Mouse (Mus musculus) cerebellum, adult 8-10 months (tissue): Measurements from ENCODE around the gene Chchd6.
A peak's percentile ranks its signal among the peaks of the same experiment; 100 is the strongest.

Experiments used
- DNase-seq: peaks from one replicate; pipeline ENCODE4 v3.0.0; 2022

Gene Chchd6

DNA sequence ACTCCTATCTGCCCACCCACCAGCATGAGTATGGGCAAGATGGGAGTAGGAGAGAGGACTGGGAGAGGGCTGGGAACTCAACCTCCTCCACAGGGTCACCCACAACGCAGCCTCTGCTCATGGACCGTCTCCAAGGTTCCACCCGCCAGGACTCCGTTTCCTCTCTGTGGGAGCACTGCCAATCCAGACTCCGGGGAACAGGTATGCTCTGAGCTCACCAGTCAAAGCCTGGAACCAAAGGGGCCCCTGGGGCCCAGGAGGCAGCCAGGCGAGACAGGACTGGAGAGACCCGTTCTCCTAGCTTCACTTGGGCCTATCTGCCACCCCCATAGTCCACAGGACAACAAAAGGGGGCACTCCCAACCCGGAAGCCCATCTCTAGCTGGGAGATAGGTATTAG is 242.4 kb downstream of the Chchd6 start:
- no peak for DNase-seq

DNA sequence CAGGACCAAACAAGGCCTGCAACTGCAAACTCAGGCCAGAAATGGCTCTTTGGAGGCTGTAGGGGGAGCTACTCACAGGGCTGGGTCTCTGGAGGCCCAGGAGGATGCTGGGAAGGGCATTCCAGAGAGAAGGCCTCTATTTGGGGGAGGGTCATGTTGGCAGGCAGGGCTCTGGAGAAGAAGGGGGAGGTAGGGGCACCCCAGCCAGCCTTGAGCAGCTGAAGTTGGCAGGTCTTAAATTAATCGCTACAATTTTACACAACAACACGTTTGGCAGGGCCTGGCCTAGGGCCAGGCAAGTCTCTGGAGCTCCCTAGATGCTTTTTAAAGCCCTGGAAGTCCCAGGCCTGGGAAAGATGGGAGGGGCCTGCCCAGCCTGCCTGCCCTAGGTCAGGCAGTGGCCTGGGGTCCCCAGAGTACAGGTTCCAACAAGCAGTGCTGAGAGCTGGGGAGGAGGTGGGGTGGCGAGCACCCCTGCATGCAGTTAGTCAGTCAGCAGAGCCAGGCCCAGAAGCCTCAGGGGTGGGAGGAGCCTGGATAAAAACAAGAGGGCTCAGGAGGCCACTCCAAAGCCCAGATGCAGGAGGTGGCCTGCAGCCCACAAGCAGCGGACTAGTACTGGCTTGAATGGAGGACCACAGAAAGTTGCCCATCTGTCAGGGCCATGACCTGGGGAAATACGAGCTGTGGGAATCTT is 243.9 kb downstream of the Chchd6 start:
- no peak for DNase-seq

DNA sequence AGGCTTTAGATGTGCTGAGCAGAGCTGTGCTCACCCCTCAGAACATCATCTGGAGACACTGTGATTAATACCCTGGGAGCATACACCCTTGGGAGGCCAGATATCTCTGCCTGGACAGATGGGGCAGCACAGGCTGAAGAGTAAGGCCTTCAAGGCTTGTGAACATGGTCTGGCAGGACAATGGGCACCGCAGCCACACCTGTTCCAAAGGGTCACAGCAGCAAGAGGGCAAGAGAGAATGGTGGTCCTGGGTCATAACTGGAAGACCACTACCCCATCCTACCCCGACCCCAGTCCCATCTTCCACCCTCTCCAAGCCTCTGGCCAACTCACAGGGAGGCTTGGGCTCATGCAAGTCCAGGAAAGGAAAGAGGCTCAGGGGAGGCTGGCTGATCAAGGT is 244.9 kb downstream of the Chchd6 start:
- DNase-seq = no peak

DNA sequence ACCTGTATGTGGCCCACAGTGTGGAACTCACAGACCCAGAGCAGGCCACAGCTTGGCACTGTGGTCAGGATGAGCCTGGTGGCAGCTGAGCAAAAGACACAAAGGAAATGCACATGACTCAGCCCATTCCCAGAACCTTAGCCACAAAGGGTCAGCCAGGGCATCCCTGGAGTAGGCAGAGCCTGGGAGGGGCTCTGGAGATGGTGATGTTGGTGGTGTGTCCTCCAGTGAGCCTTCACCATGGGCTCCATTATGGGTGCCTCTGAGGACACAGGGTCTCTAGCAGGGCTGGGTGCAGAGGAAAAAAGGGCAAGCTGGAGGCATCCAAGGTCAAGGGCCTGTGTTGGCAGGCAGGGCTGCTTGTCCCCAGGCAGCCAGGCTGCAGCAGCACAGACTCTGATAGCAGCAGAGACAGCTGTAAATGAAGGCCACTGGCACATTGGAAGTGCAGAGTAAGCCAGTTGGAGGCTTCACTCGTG is 245.4 kb downstream of the Chchd6 start:
- DNase-seq = no peak

DNA sequence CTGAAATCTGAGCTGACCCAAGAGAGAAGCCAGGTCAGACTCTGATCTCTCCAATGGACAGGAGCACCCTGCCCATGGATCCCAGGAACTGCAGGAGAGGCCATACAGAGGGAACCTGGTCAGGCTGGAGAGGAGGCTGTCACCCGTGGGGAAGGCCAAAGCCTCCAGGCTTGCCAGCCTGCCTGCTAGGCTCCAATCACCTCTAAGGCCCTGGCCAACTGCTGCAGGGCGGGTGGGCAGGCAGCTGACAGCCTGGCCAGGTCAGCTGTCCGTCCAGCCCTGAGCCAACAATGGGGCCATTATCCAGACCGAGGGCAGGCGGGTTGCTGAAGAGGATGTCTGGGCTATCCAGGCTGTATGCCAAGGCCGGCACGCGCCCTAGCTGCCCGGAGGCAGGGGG is 247.1 kb downstream of the Chchd6 start:
- DNase-seq = peak; percentile 68

DNA sequence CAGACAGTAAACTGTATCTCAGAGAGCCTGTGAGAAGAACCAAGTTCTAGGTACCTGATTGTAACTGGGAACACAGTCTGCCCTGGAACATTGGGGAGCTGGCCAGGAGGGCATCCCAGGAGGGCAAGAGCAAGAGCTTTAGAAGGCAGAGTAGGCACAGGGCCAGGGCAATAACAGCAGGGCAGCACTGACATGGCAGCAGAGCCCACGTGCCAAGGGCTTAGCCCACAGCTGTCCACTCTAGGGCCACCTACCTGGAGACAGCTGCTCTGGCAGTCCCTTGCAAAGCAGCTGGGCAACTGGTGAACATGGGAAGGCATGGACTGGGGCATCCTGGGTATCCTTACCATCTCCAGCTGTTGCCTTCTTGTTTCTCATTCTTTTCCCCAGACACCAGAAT is 247.7 kb downstream of the Chchd6 start:
- no peak for DNase-seq

DNA sequence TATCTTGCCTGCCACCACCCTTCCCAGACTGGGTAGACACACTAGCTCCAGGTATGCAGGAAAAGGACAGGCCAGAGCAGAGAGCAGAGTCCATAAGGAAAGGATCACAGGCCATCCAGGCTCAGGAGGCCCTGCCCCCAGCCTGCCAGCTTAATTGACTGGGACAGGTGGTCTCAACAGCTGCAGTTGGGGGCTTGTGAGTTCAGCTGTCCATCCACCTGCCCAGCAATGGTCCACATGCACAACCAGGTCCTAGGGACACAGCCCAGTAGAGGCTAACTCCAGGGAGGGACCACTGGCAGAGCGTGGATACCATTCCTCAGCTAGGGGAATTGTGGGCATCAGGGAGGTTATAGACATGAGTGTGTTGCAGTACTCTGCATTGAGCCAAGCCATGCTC is 249.6 kb downstream of the Chchd6 start:
- DNase-seq = no peak

DNA sequence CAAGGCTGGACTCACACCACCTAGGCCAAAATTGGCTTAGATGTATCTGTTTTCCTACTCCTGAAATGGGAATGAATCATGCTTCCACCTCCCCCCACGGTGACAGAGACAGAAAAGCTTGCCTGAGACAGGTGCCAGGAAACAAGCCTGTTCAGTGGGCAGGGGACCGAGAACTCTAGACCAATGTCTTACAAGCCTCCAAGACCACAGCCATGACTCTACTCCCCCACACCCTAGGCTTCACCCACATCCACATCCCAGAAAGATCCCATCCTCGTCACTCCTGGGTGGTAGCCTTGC is 250.0 kb downstream of the Chchd6 start:
- DNase-seq = no peak

DNA sequence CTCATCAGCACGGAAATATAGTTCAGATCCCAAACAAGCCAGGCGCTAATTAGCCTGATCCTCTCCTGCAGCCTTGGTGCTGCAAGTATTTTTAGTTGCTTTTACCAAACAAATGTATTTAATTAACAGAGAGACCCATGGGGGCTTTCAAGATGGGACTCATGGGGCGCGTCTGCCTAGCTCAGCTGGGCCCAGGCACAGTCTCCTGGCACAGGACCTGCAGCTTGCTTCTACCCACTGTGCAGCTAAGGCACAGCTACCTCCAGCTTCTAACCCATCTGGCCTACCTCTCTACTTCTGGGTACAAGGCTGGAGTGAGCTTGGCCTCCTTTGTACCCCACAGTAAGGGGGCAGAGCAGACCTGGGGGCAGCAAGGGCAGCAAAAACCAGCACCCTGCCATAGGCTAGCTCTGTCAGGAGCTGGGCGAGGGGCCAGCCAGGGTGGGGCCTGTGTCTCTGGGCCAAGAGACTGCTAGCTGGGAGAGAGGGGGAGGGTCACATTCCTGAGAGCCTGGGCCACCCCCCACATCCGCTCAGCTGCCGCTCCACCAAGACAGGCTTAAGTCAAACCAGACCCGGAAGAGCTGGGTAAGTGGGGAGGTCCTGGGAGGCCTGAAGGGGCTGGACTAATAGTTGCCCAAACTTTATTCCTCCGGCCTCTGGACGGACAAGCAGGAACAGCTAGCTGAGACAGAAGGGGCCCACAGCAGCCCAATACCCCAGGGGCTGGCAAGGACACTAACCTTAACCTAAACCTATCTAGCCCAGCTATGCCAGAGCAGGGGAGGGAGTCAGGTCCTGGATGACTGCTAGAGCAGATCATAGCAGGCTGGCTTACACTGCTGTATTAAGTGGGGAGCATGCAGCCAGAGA is 250.6 kb downstream of the Chchd6 start:
- DNase-seq = no peak

DNA sequence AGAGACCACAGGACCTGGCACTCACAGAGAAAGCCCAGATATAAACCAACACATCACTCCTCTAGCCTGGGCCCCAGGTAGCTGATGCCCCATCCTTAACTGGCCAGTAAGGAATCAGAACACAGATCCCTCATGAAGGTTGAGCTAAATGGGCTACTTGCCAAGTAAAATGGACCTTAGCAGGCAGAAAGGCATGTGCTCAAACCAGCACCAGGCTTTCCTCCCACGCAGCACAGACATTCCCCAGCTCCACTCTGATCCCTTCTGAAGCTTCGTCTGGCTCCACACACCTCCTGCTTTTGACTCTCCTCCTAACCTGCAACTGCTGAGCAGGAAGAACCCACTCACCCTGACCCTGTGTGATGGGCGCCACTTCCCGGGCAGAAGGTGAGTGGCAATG is 253.5 kb downstream of the Chchd6 start:
- no peak for DNase-seq

DNA sequence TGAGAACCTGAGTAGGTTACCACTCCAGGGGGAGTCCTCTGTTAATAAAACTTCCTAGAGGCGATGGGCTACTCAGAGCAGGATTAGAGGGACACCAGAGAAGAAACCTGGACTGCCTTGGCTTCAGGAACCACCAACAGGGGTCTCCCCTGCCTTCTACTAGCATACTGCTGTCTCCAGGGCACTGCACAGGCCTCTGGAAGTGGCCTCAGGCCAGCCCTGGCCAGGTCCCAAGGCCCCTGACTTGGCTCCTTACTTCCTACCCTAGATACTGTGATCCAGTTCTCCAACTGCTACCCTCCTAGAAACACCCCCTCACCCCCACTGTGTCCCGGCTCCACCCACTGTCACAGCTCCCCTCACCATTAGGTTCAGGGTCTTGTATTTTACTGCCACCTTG is 256.0 kb downstream of the Chchd6 start:
- no peak for DNase-seq

DNA sequence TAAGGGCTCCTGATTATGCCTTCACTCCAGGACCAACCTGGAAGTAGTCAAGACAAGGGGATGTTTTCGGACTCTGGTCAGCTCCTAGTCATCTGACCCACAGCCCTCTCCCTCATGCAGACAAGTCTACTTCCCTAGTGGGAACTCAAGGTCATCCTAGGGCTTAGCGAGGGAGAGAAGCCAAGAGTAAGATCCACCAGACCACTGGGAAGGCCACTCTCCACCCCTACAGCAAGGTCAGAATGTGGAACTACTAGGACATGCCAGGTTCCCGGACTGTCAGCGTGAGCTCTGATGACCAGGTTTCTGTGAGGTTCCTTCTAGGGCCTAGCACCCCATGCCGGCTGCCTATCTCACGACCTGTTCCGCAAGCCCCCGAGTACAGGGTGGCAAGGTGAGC is 256.7 kb downstream of the Chchd6 start:
- DNase-seq = no peak

DNA sequence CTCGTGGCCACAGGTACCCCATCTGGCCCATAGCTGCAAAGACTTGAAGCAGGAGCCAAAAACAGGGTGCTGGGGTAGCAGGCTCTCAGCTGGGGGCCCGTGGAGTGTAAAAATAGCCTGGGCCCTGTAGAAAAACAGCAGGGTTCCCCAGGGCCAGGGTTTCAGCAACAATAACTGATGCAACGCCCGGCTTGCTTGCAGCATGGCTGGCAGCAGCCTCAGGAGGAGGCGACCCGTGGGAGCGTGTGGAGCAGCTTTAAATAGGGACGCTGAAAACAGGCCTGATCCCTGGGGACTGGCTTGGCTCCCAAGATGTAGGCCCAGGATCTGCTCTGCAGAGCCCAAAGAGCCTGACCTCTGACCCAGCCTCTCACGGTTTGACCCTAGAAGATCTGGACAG is 257.9 kb downstream of the Chchd6 start:
- no peak for DNase-seq

DNA sequence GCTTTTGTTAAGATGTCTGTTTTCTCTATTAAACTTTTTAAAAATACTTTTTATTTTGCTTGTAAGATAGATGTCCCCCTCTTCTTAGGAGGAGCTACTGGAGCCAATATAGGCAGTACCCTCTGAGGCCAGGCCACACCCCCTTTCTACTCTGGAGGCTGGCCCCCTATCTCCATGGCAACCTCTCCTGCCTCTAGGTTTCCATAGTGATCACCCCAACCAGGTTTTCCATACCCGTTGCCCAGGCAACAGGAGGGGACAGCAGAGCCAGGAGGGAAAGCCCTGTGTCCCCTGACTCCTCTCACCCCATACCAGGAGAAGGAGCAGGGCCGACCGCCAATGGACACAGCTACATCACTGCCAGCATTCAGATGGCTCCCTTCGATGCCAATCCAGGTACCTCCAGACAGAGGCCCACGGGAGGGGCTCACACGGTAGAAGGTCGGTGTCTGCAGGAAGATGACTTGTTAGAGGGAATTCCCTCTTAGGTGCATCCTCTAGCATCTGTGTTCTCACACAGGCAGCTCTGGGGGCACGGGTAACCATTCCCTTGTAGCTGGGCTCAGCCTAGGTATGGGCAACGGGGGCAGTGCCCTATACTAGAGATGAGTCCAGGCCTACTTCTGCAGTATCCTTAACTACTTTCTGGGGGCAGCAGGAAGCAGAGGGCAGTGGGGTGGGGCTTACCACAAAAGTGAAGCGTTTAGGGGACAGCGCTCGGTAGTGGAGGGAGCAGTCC is 261.3 kb downstream of the Chchd6 start:
- DNase-seq = no peak
